Mouse (Mus musculus) right cerebral cortex, postnatal 36 days (tissue): ENCODE results near the gene Kank1.
"Not testable (repeated sequence)": the region's sequence is repeated elsewhere in the genome, so short reads cannot be mapped to it uniquely, and the experiment has no call there.

Experiments
- DNase-seq, 2 experiments: peaks; one replicate each; pipeline ENCODE4 v3.0.0; 2022; ENCODE audit warnings: low spot score in 2 of 2, mixed read lengths in 1 of 2

The Kank1 gene

GRCm38 (mm10) chr19:25438246-25438645, 201.5 kb downstream of the Kank1 start:
- no peak for DNase-seq

DNA sequence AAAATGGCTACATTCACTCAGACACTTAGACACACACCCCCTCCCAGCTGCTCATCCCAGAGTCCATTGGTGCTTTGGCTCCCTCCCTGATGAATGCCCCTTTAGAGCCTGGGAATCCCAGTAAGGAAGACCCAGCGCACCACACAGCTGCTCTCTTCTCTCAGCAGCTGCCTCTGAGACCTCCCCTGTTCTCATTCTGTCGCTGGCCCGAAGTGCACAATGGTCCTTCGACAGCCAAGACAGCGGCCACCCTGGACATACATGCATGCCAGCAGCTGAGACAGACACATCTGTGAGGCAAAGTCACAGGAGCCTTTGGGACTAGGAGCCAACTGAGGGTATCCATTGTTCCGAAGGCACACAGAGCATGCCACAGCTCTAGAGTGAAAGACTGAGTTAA, 203.0 kb downstream of the Kank1 start:
- DNase-seq, result peak; percentile 8

DNA sequence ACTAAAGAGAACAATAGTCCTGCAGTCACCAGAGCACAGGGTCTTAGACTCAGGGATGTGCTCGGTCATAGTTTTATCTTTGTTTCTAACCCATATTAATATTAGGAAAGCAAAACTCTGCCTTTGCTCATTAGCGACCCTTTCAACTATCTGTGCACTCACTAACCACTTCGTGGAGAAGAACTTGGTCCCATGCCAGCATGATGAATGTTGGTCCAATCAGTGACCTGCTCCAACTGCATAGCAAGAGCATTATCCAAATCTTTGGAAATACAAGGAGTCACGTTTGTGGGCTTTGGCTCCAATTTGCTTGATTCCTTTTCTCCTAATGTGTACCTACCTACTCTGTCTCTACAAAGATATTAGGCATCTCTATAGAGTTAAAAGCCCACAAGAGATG, 204.0 kb downstream of the Kank1 start:
- no peak for DNase-seq

GRCm38 (mm10) chr19:25445054-25445453, 208.3 kb downstream of the Kank1 start:
- peak in 1 of 2 experiments; percentile 36 for DNase-seq

- DNase-seq, result no peak
Observed at GRCm38 (mm10) chr19:25445842-25446241, 209.1 kb downstream of the Kank1 start.

GRCm38 (mm10) chr19:25446683-25447082, 209.9 kb downstream of the Kank1 start:
- no peak for DNase-seq

GRCm38 (mm10) chr19:25447373-25447772, 210.6 kb downstream of the Kank1 start:
- DNase-seq, result no peak

- no peak for DNase-seq
Observed at GRCm38 (mm10) chr19:25450869-25451629, 214.3 kb downstream of the Kank1 start.

GRCm38 (mm10) chr19:25453146-25453545, 216.4 kb downstream of the Kank1 start:
- no peak for DNase-seq

GRCm38 (mm10) chr19:25460760-25461159, 224.0 kb downstream of the Kank1 start:
- DNase-seq, result no peak

GRCm38 (mm10) chr19:25461553-25462320, 225.0 kb downstream of the Kank1 start:
- no peak for DNase-seq

- DNase-seq, result not testable (repeated sequence)
Observed at GRCm38 (mm10) chr19:25475806-25476205, 239.0 kb downstream of the Kank1 start.

DNA sequence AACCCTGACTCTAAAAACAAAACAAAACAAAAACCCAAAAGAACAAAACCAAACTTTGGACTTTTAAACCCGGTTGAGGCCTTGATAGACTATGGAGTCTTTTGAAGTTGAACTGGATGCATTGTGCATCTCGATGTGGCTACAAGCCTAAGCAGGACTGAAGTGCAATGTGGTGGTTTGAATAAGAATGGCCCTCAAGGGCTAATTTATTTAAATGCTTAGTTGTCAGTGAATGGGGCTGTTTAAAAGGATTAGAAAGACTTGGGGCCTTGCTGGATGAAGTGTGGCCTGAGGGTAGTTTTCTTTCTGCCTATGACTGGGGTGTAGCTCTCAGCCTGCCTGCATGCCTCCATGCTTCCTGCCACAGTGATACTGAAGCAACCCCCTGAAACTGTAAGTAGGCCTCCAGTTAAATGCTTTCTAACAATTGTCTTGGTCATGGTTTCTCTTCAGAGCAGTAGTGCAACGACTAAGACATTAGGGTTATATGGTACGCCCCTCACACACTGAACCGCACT, 242.4 kb downstream of the Kank1 start:
- DNase-seq, result no peak

- DNase-seq, result no peak
Observed at GRCm38 (mm10) chr19:25480820-25481219, 244.0 kb downstream of the Kank1 start.
